Mouse (Mus musculus) liver, postnatal 0 days (tissue): ENCODE results near the gene Nav1.

Experiments
- CTCF ChIP-seq: sonication (generic); IDR thresholded peaks from 2 replicates; pipeline ENCODE4 v1.5.1; 2016; ENCODE audit warnings: antibody characterized with exemption, low read depth
- EP300 ChIP-seq: IDR thresholded peaks from 2 replicates; pipeline ENCODE4 v1.6.1; 2016; ENCODE audit warnings: antibody characterized with exemption, low read depth, mild to moderate bottlenecking

DNA sequence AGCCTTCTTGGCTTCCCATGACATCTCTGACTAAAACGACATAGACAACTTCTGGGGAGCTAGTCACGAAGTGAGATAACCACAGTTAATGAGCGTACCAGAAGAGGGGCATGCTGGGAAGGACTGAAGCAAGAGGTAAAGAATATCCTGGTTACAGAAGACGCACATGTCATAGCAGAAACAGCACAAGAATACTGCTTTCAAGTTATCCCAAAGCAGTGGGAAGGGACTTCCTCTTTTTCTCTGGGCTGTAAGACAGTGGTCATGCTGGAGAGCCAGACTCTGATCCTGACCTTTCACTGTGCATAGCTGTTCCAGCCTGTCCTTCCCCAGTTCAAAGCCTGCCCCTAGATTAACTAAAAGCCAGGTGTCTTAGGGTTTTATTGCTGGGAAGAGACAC lies 26.4 kb upstream of the Nav1 start:
- TF ChIP-seq CTCF (no peak), EP300 (no peak)
